Mouse (Mus musculus) bone marrow, adult 2 months (tissue): ENCODE measurements around the gene Nacc2.

ENCODE experiments used
- CTCF ChIP-seq: fragments of 200-500 bp; IDR thresholded peaks from 2 replicates; pipeline ENCODE4 v1.5.1; 2011; ENCODE audit warnings: low read length, control low read depth; ENCODE audit not compliant: control insufficient read depth, insufficient read depth
- POLR2A ChIP-seq: fragments of 200-500 bp; IDR thresholded peaks from 2 replicates; pipeline ENCODE4 v1.6.1; 2011; ENCODE audit warnings: low read depth, mild to moderate bottlenecking, control low read depth, low read length, borderline replicate concordance; ENCODE audit not compliant: control insufficient read depth

GRCm38 (mm10) chr2:26140903-26141302, 17.9 kb upstream of the Nacc2 start:
- TF ChIP-seq CTCF = no peak
- no peak for TF ChIP-seq POLR2A
